Mouse (Mus musculus) layer of hippocampus, adult 9-11 months (tissue): ENCODE measurements around the gene Gtf2h5.

ENCODE experiments used
- DNase-seq: peaks from one replicate; pipeline ENCODE4 v3.0.0; 2022

Gtf2h5 gene

GRCm38 (mm10) chr17:6115085-6115484, 35.5 kb downstream of the Gtf2h5 start:
- no peak for DNase-seq

- no peak for DNase-seq
These were observed 37.7 kb downstream of the Gtf2h5 start for GRCm38 (mm10) chr17:6117148-6117725.

- no peak for DNase-seq
These were observed 38.3 kb downstream of the Gtf2h5 start for GRCm38 (mm10) chr17:6117917-6118316.

GRCm38 (mm10) chr17:6118861-6119260, 39.3 kb downstream of the Gtf2h5 start:
- DNase-seq = peak; percentile 30

GRCm38 (mm10) chr17:6123776-6124175, 44.2 kb downstream of the Gtf2h5 start:
- no peak for DNase-seq

GRCm38 (mm10) chr17:6125441-6125840, 45.9 kb downstream of the Gtf2h5 start:
- DNase-seq = no peak

- DNase-seq = no peak
These were observed 48.5 kb downstream of the Gtf2h5 start for GRCm38 (mm10) chr17:6128039-6128438.

GRCm38 (mm10) chr17:6129361-6129760, 49.8 kb downstream of the Gtf2h5 start:
- DNase-seq = peak; percentile 27

GRCm38 (mm10) chr17:6131083-6131482, 51.5 kb downstream of the Gtf2h5 start:
- no peak for DNase-seq
